ENCODE assay signal across 1 mouse cellular context in genomic region chr12:104827721-104828120, GRCm38 (mm10).
TF ChIP-seq lines count a peak whose summit lies in the region.

No protein-coding gene starts in this region.

TF ChIP-seq in MEL, 35 proteins besides CTCF, POLR2A, EP300 and RAD21 (continued from another document):
- TF ChIP-seq MXI1 (IDR thresholded peaks at IDR 0.05; ENCODE audit: low read depth, low read length) (no peak), NRF1 (IDR thresholded peaks at IDR 0.05; ENCODE audit: insufficient read depth, low read depth, low read length, poor library complexity, severe bottlenecking) (no peak), USF1 (IDR thresholded peaks at IDR 0.05; ENCODE audit: low read depth, low read length) (no peak), MYC (IDR thresholded peaks at IDR 0.05; ENCODE audit: low read depth, low read length) (no peak), ETS1 (IDR thresholded peaks at IDR 0.05; ENCODE audit: low read depth, low read length) (no peak), ZC3H11A (IDR thresholded peaks at IDR 0.05; ENCODE audit: low read depth, low read length) (no peak), JUND (IDR thresholded peaks at IDR 0.05; ENCODE audit: low read depth, low read length) (no peak), POLR2AphosphoS5 (IDR thresholded peaks at IDR 0.05; ENCODE audit: borderline replicate concordance, low read depth, low read length) (no peak), MAFK (IDR thresholded peaks at IDR 0.05; ENCODE audit: borderline replicate concordance, low read depth, low read length) (no peak)
TF ChIP-seq in MEL: peak in this region for 0.
